Mouse (Mus musculus) CD4-positive, CD25-positive, alpha-beta regulatory T cell, adult 2 months (primary cell): ENCODE data around the gene Stab2.

Source experiments
- DNase-seq: peaks from one replicate; pipeline ENCODE4 v3.0.0-alpha.2; 2012; ENCODE audit warnings: low read depth, low spot score

Stab2 gene

GRCm38 (mm10) chr10:87007385-87008214 is at the start of gene Stab2:
Gene Stab2, minus strand, starts transcription at chr10:87008025.
- DNase-seq = no peak

GRCm38 (mm10) chr10:87051714-87052113 is 43.9 kb upstream of the Stab2 start:
- no peak for DNase-seq

- no peak for DNase-seq
Observed at GRCm38 (mm10) chr10:87049179-87049578, 41.4 kb upstream of the Stab2 start.

GRCm38 (mm10) chr10:87046931-87047468 is 39.2 kb upstream of the Stab2 start:
- DNase-seq = peak; percentile 12

GRCm38 (mm10) chr10:87046469-87046868 is 38.6 kb upstream of the Stab2 start:
- DNase-seq = no peak

GRCm38 (mm10) chr10:87045273-87045672 is 37.4 kb upstream of the Stab2 start:
- DNase-seq = no peak

- DNase-seq = no peak
Observed at GRCm38 (mm10) chr10:87041265-87041664, 33.4 kb upstream of the Stab2 start.

- DNase-seq = no peak
Observed at GRCm38 (mm10) chr10:87039800-87040199, 32.0 kb upstream of the Stab2 start.

GRCm38 (mm10) chr10:87039340-87039739 is 31.5 kb upstream of the Stab2 start:
- no peak for DNase-seq

- no peak for DNase-seq
Observed at GRCm38 (mm10) chr10:87037062-87037461, 29.2 kb upstream of the Stab2 start.

GRCm38 (mm10) chr10:87036271-87036703 is 28.5 kb upstream of the Stab2 start:
- no peak for DNase-seq

- no peak for DNase-seq
Observed at GRCm38 (mm10) chr10:87035866-87036265, 28.0 kb upstream of the Stab2 start.

GRCm38 (mm10) chr10:87032768-87033167 is 24.9 kb upstream of the Stab2 start:
- DNase-seq = no peak

- peak; percentile 86 for DNase-seq
Observed at GRCm38 (mm10) chr10:87024884-87025283, 17.1 kb upstream of the Stab2 start.

GRCm38 (mm10) chr10:87020711-87021110 is 12.9 kb upstream of the Stab2 start:
- DNase-seq = peak; percentile 15

GRCm38 (mm10) chr10:87018876-87019275 is 11.1 kb upstream of the Stab2 start:
- no peak for DNase-seq

GRCm38 (mm10) chr10:87016151-87016692 is 8.4 kb upstream of the Stab2 start:
- DNase-seq = no peak

GRCm38 (mm10) chr10:87015403-87015802 is 7.6 kb upstream of the Stab2 start:
- DNase-seq = no peak

- DNase-seq = no peak
Observed at GRCm38 (mm10) chr10:87014391-87014965, 6.7 kb upstream of the Stab2 start.

GRCm38 (mm10) chr10:87012087-87012486 is 4.3 kb upstream of the Stab2 start:
- DNase-seq = no peak

- no peak for DNase-seq
Observed at GRCm38 (mm10) chr10:87008215-87008499, 332 bp upstream of the Stab2 start.

GRCm38 (mm10) chr10:86992238-86992976 is 15.4 kb downstream of the Stab2 start:
- no peak for DNase-seq
